Mouse (Mus musculus) E14TG2a.4 (cell line): ENCODE results near the gene Gm45808.

ENCODE experiments used
- CTCF ChIP-seq: conservative IDR thresholded peaks from 2 replicates; pipeline ENCODE4 v1.5.1; 2014; ENCODE audit warnings: low read length
- NANOG ChIP-seq: IDR thresholded peaks from 2 replicates; pipeline ENCODE4 v1.6.1; 2014; ENCODE audit warnings: borderline replicate concordance, low read length, mixed read lengths
- POU5F1 ChIP-seq: IDR thresholded peaks from 2 replicates; pipeline ENCODE4 v1.6.1; 2014; ENCODE audit warnings: low read length, borderline replicate concordance

DNA sequence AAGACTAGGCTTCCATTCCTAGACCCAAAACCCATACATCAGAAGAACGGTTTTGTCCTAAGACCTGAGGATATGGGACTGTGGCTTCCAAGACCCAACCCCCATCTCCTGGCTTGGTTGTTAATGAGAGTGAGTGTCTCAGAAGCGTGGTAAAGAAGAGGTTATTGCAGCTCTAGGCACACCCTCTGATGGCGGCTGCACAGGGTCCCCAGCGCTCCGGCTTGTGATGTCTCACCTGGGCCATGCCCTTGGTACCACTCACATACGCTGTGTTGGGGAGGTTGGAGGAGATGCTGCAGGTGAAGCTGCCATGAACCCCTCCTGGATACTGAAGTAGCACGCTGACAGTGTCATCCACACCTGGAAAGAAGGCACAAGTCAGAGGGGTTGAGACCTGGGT, 7.8 kb downstream of the Gm45808 start:
- TF ChIP-seq CTCF (no peak), NANOG (no peak), POU5F1 (no peak)
